Mouse (Mus musculus): Measurements from ENCODE around the gene Sept14. TPM values are rescaled to one million over a fixed set of nuclear protein-coding genes. Genes with fewer than 3 reads are reported as not detected.

The Sept14 gene
- polyA plus RNA-seq (2016; fragmentation: Nextera tagmentation; extraction: Ambion mirVana), result not detected in 2 replicates

GRCm38 (mm10) chr5:129708412-129708811 lies at the start of gene Sept14:
Gene Sept14 (minus strand): TSS chr5:129708512.
- no peak for ATAC-seq (ENCODE audit: low FRiP score, low read depth)
- Histone ChIP-seq H3K36me3 (no peaks in the 10 kb centered on the region), H3K27ac (replicated peaks) (no peak within 1 kb of the TSS), H3K9me3 (no peaks in the 10 kb centered on the region), H3K4me1 (no peaks in the 10 kb centered on the region), H3K27me3 (peaks cover 5% of the 10 kb centered on the region; the same call in 1 of the 2 replicates), H3K4me3 (no peak within 1 kb of the TSS), H3K4me2 (replicated peaks) (no peak within 1 kb of the TSS), H3K9ac (replicated peaks) (no peak within 1 kb of the TSS)
- WGBS, result 69% methylated on average over 2 of the region's 2 CpGs

GRCm38 (mm10) chr5:129756886-129757285 lies 48.6 kb upstream of the Sept14 start:
- Histone ChIP-seq H3K4me3 (no peak overlapping the region), H3K27ac (replicated peaks) (no peak overlapping the region), H3K27me3 (no peaks in the 10 kb centered on the region), H3K4me1 (no peaks in the 10 kb centered on the region; the same call in 1 of the 2 replicates), H3K4me2 (replicated peaks) (no peak overlapping the region), H3K9ac (replicated peaks) (no peak overlapping the region), H3K36me3 (peaks cover 13% of the 10 kb centered on the region), H3K9me3 (no peaks in the 10 kb centered on the region)
- ATAC-seq (ENCODE audit: low FRiP score, low read depth), result no peak
- WGBS, result 94% methylated on average over 20 of the region's 20 CpGs

- 74% methylated on average over 6 of the region's 6 CpGs for WGBS
- Histone ChIP-seq H3K36me3 (peaks cover 55% of the 10 kb centered on the region), H3K9me3 (no peaks in the 10 kb centered on the region)
Measured at GRCm38 (mm10) chr5:129744050-129744449, 35.7 kb upstream of the Sept14 start.

DNA sequence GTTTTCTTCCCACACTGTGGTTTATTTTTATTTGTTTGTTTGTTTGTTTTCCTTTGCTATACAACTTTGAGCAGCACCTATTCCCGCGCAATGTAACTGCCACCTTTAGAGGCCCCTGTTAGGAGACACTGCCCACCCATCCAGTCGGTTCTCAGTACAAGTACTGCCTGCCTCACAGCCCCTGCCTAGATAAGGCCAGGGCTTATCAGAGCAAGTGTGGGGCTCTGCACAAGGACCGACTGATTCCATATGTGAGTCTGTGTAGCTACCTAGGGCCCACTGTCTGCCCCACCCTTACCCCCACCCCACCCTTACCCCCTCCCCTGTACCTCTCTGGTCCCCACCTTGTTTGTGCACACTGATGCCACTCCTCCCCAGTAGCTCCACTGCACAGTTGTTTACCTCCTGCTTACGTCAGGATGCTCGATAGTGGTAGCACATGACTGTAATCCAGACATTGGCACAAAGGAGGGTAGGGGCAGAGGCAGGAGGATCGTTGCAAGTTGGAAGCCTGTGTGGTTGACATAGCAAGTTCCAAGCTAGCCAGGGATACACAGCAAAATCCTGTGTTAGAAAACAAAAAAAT lies 34.7 kb upstream of the Sept14 start:
- no peaks in the 10 kb centered on the region for H3K27me3 ChIP-seq
- H3K27ac ChIP-seq (replicated peaks), result no peak overlapping the region
- H3K4me1 ChIP-seq, result no peaks in the 10 kb centered on the region
- no peak overlapping the region for H3K9ac ChIP-seq (replicated peaks)
- no peak for ATAC-seq (ENCODE audit: low FRiP score, low read depth)
- peaks cover 46% of the 10 kb centered on the region for H3K36me3 ChIP-seq
- no peak overlapping the region for H3K4me2 ChIP-seq (replicated peaks)
- H3K4me3 ChIP-seq, result no peak overlapping the region
- no peaks in the 10 kb centered on the region for H3K9me3 ChIP-seq
- 90% methylated on average over 7 of the region's 7 CpGs for WGBS

More at GRCm38 (mm10) chr5:129744050-129744449, 35.7 kb upstream of the Sept14 start:
- Histone ChIP-seq H3K9ac (replicated peaks) (no peak overlapping the region), H3K4me2 (replicated peaks) (no peak overlapping the region), H3K27ac (replicated peaks) (no peak overlapping the region), H3K4me1 (no peaks in the 10 kb centered on the region), H3K4me3 (no peak overlapping the region), H3K27me3 (no peaks in the 10 kb centered on the region)
- no peak for ATAC-seq (ENCODE audit: low FRiP score, low read depth)

- no peak for ATAC-seq (ENCODE audit: low FRiP score, low read depth)
- Histone ChIP-seq H3K4me3 (no peak overlapping the region), H3K36me3 (peaks cover 31% of the 10 kb centered on the region), H3K9ac (replicated peaks) (no peak overlapping the region), H3K4me2 (replicated peaks) (no peak overlapping the region), H3K4me1 (no peaks in the 10 kb centered on the region), H3K27ac (replicated peaks) (no peak overlapping the region), H3K9me3 (no peaks in the 10 kb centered on the region), H3K27me3 (no peaks in the 10 kb centered on the region)
- 94% methylated on average over 1 of the region's 1 CpGs for WGBS
Measured at GRCm38 (mm10) chr5:129740976-129741375, 32.7 kb upstream of the Sept14 start.

- 81% methylated on average over 5 of the region's 5 CpGs for WGBS
- H3K4me2 ChIP-seq (replicated peaks), result no peak overlapping the region
- no peak overlapping the region for H3K9ac ChIP-seq (replicated peaks)
- no peaks in the 10 kb centered on the region for H3K27me3 ChIP-seq
- ATAC-seq (ENCODE audit: low FRiP score, low read depth), result no peak
- no peaks in the 10 kb centered on the region for H3K9me3 ChIP-seq
- no peaks in the 10 kb centered on the region for H3K36me3 ChIP-seq
- H3K4me1 ChIP-seq, result peaks cover 24% of the 10 kb centered on the region
- no peak overlapping the region for H3K27ac ChIP-seq (replicated peaks)
- no peak overlapping the region for H3K4me3 ChIP-seq
Measured at GRCm38 (mm10) chr5:129731021-129731420, 22.7 kb upstream of the Sept14 start.

DNA sequence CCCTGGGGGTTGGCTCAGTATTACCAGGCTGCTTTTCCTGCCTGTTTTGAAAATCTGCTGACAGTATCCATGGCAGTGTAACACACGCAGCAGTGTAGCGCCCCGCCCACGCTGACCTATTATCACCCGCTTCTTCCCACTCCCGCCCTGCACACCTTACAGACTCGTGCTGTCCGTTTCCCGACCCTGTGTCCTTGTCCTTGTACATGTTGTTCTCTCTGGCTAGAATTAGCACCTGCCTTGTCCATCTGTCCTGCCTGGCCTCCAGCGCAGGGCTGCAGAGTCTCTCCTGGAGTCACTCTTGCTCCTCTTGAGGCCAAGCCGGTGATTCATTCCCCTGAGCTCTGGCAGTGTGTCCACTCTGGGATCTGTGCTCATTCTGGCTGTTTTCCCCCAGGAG lies 22.0 kb upstream of the Sept14 start:
- H3K4me1 ChIP-seq, result peaks cover 27% of the 10 kb centered on the region
- H3K27ac ChIP-seq (replicated peaks), result no peak overlapping the region
- no peaks in the 10 kb centered on the region for H3K36me3 ChIP-seq
- no peak overlapping the region for H3K4me3 ChIP-seq
- WGBS, result 88% methylated on average over 11 of the region's 11 CpGs
- ATAC-seq (ENCODE audit: low FRiP score, low read depth), result no peak
- H3K27me3 ChIP-seq, result no peaks in the 10 kb centered on the region
- H3K4me2 ChIP-seq (replicated peaks), result no peak overlapping the region
- no peaks in the 10 kb centered on the region for H3K9me3 ChIP-seq
- no peak overlapping the region for H3K9ac ChIP-seq (replicated peaks)

GRCm38 (mm10) chr5:129729286-129729685 lies 21.0 kb upstream of the Sept14 start:
- Histone ChIP-seq H3K9me3 (no peaks in the 10 kb centered on the region), H3K27me3 (no peaks in the 10 kb centered on the region), H3K36me3 (no peaks in the 10 kb centered on the region), H3K27ac (replicated peaks) (no peak overlapping the region), H3K9ac (replicated peaks) (no peak overlapping the region), H3K4me2 (replicated peaks) (no peak overlapping the region), H3K4me1 (peaks cover 27% of the 10 kb centered on the region), H3K4me3 (no peak overlapping the region)
- ATAC-seq (ENCODE audit: low FRiP score, low read depth), result no peak
- WGBS, result 61% methylated on average over 11 of the region's 11 CpGs

GRCm38 (mm10) chr5:129726784-129727183 lies 18.5 kb upstream of the Sept14 start:
- no peak for ATAC-seq (ENCODE audit: low FRiP score, low read depth)
- H3K4me3 ChIP-seq, result no peak overlapping the region
- 0 out of 2 replicates have a peak, but pooled peaks cover 2% of the 10 kb centered on the region for H3K27me3 ChIP-seq
- H3K9ac ChIP-seq (replicated peaks), result no peak overlapping the region
- WGBS, result 85% methylated on average over 3 of the region's 3 CpGs
- no peaks in the 10 kb centered on the region for H3K36me3 ChIP-seq
- H3K27ac ChIP-seq (replicated peaks), result no peak overlapping the region
- H3K9me3 ChIP-seq, result no peaks in the 10 kb centered on the region
- peaks cover 27% of the 10 kb centered on the region for H3K4me1 ChIP-seq
- H3K4me2 ChIP-seq (replicated peaks), result peak overlapping the region; percentile 56; the same call in 1 of the 2 replicates

- H3K9ac ChIP-seq (replicated peaks), result peak overlapping the region; percentile 93
- peaks cover 27% of the 10 kb centered on the region for H3K4me1 ChIP-seq
- 0 out of 2 replicates have a peak, but pooled peaks cover 2% of the 10 kb centered on the region for H3K27me3 ChIP-seq
- 19% methylated on average over 7 of the region's 7 CpGs for WGBS
- H3K27ac ChIP-seq (replicated peaks), result no peak overlapping the region; the same call in 1 of the 2 replicates
- H3K4me2 ChIP-seq (replicated peaks), result peak overlapping the region; percentile 56
- H3K36me3 ChIP-seq, result no peaks in the 10 kb centered on the region
- no peaks in the 10 kb centered on the region for H3K9me3 ChIP-seq
- peak overlapping the region; percentile 92 for H3K4me3 ChIP-seq
- no peak for ATAC-seq (ENCODE audit: low FRiP score, low read depth)
Measured at GRCm38 (mm10) chr5:129725774-129726392, 17.6 kb upstream of the Sept14 start.

DNA sequence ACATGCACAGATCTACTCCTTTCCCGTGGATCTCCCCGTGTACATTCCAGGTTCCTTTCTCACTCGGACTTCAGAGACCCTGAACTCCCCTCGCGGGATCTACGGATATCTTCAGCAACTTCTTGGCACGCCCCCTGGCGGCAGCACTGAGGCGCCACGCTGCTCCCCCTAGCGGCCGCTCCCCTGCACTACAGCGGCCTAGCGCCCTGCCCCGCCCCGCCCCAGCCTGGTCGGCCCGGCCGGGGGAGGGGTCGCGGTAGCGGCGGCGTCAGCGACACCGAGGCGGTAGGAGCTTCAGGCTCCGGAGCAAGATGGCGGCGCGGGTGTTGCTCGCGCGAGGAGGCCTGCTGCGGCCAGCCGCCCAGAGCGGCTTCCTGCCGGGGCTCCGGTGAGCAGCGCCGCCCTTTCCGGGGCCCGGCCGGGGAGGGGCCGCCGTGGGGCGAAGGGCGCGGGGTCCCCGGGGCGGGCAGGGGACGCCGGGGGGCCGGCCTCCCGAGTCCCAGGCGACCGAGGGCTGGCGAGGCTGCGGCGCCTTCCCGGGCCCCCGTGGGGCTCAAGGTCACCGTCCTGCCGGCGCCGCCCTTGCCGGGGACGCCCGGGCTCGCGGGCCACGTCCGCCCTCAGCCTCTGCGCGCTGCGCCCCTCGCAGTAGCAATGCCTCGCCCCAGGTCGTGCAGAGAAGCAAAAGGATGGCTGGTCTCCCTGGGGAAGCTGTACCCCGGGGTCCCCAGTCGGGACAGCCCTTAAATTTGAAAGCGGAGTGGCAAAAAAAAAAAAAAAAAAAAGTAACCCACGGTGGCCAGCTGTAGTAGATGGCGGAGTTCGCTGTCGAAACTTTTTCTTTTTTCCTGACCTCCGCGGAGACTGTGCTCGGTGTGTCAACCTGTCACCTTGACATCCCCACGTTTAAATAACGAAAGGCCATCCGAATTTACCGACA lies 16.8 kb upstream of the Sept14 start, which contains the start of gene Nipsnap2:
Nipsnap2 (plus strand) TSS at position 230 of the 940 bp plus-strand sequence.
- WGBS, result under 1% methylated on average over 89 of the region's 93 CpGs
- peaks cover 1% of the 10 kb centered on the region; the same call in 1 of the 2 replicates for H3K36me3 ChIP-seq
- ATAC-seq (ENCODE audit: low FRiP score, low read depth), result peak; percentile 96
- H3K4me1 ChIP-seq, result peaks cover 27% of the 10 kb centered on the region
- H3K27ac ChIP-seq (replicated peaks), result peak within 1 kb of the TSS; percentile 89
- no peaks in the 10 kb centered on the region for H3K9me3 ChIP-seq
- peak within 1 kb of the TSS; percentile 93 for H3K9ac ChIP-seq (replicated peaks)
- H3K4me3 ChIP-seq, result peak within 1 kb of the TSS; percentile 92
- H3K4me2 ChIP-seq (replicated peaks), result peak within 1 kb of the TSS; percentile 56
- H3K27me3 ChIP-seq, result 0 out of 2 replicates have a peak, but pooled peaks cover 2% of the 10 kb centered on the region
